Mouse (Mus musculus) thymus, adult 18-20 months (tissue): Measurements from ENCODE around the gene Eogt.

Experiments used
- DNase-seq, 2 experiments: peaks; one replicate each; pipeline ENCODE4 v3.0.0; 2022; ENCODE audit warnings: mixed read lengths in 2 of 2

The Eogt gene

DNA sequence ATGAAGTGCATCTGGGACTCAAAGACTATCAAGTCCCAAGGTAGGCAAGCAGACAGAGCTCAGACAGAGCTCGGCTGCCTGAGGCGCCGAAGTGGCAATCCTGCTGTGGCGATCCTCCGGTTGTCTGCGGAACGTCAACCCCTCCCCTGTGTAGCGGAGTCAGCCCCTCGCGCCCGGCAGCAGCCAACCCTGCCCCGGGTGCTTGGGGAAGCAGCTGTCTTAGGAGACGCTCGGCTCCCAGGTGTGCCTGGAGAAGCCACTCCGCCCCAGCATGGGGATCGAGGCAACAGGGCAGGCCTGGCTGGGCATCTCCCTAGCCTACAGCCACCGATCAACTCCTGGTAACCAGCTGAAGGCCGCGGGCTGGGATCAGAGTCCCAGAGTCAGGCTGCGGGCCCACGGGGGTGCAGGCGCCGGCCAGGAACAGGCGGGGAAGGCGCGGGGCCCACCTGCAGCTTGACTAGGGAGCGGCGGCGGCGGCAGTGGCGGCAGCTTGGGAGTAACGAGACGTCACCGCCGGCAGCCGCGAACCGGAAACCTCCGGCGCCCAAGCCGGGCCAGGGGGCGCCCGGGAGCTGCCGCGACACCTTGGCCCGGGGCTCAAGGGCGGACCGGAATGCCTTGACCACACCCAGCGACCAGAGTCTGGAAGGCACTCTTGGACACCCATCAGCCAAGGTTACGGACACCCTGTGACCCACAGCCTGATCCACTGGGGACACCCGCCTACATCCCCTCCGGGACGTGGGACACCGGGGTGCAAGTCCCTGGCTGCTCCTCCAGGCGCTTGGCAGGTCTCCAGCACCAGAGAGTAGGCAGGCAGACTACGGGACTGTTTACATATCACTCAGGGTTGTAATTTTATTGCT, at the start of gene Eogt:
Gene Eogt, minus strand, starts transcription at position 800 of the 869 bp plus-strand sequence.
- DNase-seq, result peak; percentile 71 to 73

GRCm38 (mm10) chr6:97179367-97179828, 30.4 kb upstream of the Eogt start:
- DNase-seq, result no peak

- DNase-seq, result peak; percentile 94
Observed at GRCm38 (mm10) chr6:97178491-97179366, 29.7 kb upstream of the Eogt start, which contains the start of gene Tmf1. TSS of gene Tmf1 (minus strand) at chr6:97179122.

DNA sequence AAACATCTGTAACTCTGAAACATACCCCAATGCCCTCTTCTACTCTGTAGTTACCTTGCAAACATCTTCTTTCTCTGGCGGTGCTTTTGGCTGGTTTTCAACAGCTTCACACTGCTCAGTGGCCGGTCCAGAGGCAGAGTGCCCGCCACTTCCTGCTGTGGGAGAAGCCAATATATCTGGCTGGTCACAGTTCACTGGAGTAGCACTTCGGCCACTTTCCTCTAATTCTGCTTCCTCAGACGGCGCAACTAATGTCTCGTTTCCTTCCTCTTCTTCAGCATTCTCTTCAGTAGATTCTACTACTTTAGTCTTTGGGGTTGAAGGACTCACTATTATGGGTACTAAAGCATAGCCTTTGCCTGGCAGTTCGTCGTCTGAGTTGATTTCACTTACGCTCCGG, 26.7 kb upstream of the Eogt start:
- DNase-seq, result no peak

DNA sequence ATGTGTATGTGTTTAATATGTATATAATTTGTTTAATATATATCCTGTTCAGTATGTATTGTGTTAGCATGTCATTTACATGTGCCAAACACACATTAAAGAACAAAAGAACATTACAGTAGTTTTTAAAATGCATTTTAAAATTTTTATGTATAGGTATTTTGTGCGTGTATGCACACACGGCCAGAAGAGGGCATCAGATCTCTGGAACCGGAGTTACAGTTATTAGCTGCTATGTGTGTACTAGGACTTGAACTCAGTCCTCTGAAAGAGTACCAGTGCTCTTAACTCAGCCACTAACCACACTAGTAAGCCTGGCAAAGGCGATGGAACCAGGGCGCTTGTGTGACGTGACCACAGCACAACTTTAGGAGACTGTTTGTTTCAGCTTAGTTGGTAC, 1.2 kb upstream of the Eogt start:
- DNase-seq, result no peak

DNA sequence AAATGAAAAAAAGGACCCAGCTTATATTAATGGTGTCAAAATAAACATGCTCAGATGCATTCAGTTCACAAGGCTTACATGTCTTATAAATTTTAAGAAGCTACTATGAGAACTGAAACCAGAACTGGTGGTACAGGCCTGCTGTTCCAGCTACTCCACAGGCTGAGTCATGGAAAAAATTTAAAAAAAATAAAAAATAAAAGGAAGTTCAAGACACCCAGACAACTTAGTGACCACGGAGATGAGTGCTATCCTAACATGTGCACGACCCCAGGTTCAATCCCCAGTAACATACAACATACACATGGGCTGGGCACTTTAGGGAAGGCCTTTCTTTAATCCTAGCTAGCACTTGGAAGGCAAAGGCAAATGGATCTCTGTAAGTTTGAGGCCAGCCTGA, 739 bp upstream of the Eogt start:
- no peak for DNase-seq

DNA sequence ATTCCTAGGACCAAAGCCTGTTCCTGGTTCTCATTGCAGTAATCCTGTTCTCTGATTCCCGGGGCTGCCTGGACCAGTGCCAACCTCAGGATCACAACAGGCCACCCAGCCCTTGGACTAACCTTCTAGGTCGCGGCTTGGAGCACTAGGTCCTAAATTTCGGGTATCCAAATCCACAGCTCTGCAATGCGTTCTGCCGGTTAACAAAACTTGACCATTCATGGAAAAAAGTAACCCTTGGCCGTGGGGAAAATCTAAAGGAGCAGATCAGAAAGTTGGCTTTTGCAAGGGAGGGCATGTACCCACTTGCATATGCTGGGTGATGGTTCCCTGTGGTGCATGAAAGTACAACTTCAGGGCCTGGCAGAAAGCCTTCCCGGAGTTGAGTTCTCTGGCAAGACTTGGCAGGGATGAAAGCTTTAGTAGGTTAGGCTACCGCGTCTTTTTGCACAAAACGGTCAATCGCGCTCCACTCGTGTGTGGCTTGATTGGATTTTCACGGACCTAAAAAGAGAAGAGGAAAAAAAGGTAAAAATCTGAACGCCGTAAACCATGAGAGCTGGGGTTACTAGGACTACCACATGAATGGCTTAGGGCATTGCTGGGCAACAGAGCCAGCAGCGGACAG, 1.1 kb downstream of the Eogt start:
- peak in 1 of 2 experiments; percentile 9 for DNase-seq

- DNase-seq, result no peak
Observed at GRCm38 (mm10) chr6:97145156-97145555, 3.8 kb downstream of the Eogt start.

- DNase-seq, result no peak
Observed at GRCm38 (mm10) chr6:97144359-97144758, 4.6 kb downstream of the Eogt start.

DNA sequence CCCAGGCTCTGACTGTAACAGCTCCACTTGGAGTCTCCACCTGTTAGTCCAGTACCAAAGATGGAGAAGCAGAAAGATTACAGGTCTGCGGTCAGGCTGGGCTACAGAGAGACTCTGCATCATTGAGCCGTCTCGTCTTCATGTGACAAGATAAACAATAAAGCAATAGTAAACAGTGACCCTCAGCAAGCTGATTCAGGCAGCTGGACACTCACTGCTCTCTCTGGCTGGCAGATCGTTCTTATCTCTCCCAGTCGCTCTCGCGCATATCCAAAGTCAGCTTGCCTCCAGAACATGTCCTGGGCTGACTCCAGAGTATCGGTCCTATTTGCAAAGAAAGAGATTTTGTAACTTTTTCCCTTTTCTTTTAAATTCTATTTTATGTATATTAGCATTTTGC, 6.4 kb downstream of the Eogt start:
- no peak for DNase-seq

- no peak for DNase-seq
Observed at GRCm38 (mm10) chr6:97141811-97142210, 7.2 kb downstream of the Eogt start.

GRCm38 (mm10) chr6:97132707-97133303, 16.2 kb downstream of the Eogt start:
- no peak for DNase-seq

GRCm38 (mm10) chr6:97131808-97132207, 17.2 kb downstream of the Eogt start:
- no peak for DNase-seq

DNA sequence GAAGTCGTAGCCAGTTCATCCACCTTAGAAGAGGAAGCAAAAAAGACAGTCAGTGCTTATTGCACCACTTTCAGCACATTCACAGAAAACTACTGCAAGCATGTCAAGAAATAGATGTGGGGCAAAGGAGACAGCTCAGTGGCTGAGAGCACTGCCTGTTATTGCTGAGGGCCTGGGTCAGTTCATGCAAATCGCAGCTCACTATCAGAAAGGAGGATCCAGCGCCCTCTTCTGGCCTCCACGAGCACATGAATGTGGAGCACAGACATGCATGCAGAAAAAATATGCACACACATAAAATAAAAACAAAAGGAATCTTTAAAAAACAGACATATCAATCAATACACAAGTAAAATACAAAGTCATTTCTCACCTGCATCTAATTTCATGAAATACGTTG, 18.0 kb downstream of the Eogt start:
- no peak for DNase-seq

- no peak for DNase-seq
Observed at GRCm38 (mm10) chr6:97124336-97125010, 24.5 kb downstream of the Eogt start.

- no peak for DNase-seq
Observed at GRCm38 (mm10) chr6:97120922-97121321, 28.1 kb downstream of the Eogt start.

DNA sequence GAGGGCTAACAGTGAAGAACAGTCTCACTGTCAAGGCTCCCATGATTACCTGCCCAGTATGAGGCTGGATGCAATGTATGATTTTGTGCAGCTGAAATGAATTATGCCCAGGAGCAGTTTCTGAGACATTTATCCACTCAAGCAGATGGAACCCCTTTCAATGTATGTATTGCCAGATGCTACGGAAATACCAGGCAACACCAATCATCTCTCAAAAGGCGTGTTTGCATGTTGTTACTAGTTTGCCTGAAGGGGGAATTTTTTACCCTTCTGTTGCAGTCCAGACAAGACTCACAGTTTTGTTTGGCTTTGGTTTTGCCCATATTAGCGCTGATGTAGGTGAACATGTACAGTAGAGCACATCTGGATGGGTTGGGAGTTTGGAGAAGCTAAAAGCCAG, 30.7 kb downstream of the Eogt start:
- DNase-seq, result no peak

DNA sequence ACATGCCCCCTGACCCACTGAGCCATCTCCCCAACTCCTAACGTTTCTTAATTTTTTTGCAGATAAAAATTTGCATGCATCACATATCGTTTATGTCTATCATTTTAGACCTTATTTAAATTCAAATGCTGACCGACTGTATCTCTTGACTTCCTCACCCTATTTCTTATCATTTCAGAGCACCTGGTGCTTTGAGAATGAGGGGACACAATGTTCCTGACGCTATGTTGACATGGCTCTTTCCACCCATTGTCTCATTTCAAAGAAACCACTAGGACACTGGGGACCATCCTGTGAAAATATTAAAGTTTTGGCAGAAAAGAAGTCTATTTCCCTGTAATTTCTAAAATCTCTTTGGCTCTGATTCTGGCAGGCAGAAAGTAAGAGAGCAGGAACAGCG, 32.1 kb downstream of the Eogt start:
- DNase-seq, result no peak

DNA sequence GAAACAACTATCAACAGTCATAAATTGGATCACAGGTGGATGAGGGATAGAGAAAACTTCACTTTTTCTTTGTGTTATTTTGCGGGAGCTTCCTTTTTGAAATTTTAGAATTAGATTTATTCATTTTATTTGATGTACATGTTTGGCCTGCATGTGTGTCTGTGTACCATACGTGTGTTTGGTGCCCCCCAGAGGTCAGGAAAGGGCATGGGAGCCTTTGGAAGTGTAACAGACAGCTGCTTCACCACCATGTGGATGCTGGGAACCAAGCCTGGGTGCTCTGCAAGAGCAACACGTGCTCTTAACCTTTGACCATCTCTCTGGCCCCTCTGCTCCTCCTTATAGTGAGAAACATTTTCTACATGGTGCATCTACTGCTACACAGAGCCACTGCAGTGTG, 34.2 kb downstream of the Eogt start:
- no peak for DNase-seq

DNA sequence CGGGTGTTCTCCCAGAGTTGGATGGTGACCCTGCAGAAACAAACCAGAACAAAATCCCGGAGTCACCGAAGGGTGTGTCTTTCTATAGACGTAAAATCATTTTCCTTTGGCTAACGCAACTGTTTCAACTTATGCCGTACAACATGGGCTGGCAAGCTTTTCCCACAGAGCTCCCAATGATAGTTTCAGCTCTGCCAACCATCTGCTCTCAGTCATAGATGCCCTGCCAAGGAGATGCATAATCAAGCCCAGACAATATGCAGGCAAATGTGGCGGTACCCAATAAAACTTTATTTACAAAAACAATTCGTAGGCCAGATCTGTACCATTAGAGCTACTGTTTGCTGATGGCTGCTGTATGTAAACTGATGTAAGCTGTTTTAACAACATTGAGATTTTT, 36.8 kb downstream of the Eogt start:
- no peak for DNase-seq

DNA sequence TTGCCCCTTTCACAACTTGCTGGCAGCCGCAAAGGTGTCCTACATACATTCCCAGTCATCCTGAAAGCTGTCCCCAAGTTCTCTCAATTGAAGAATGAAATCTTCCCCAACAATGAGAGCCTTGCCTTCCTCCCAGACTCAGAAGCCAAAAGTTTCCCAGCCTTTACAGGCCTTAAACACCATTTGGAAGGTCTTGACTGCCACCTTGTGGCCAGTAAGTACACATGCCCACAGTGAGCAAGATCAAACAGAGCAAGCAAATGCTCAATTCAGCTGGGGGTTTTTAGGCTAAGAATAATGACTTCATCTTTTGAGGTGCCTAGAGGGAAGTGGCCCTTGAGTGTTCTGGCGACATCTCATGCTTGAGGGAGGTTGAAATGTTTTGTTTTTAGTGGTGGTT, 42.2 kb downstream of the Eogt start:
- DNase-seq, result no peak

- no peak for DNase-seq
Observed at GRCm38 (mm10) chr6:97106106-97106505, 42.9 kb downstream of the Eogt start.
